Mouse (Mus musculus) midbrain, embryonic 10.5 days (tissue): ENCODE data around the gene Ulk1. TPM values are rescaled to one million over a fixed set of nuclear protein-coding genes. Genes with fewer than 3 reads are reported as not detected.
"Not testable (repeated sequence)": the region's sequence is repeated elsewhere in the genome, so short reads cannot be mapped to it uniquely, and the experiment has no call there.

ENCODE experiments used
- DNase-seq: peaks from one replicate; pipeline ENCODE4 v3.0.0-alpha.2; 2017; ENCODE audit warnings: low spot score
- H3K27ac ChIP-seq: fragments of 300-500 bp; sonication (generic); replicated peaks from 2 replicates; pipeline ENCODE4 v1.5.1; 2016; ENCODE audit warnings: mild to moderate bottlenecking
- H3K27me3 ChIP-seq: fragments of 300-500 bp; sonication (generic); 2 replicates; pipeline ENCODE4 v1.6.1; 2016; ENCODE audit warnings: low read depth, mild to moderate bottlenecking; ENCODE audit not compliant: poor library complexity, severe bottlenecking
- H3K36me3 ChIP-seq: fragments of 300-500 bp; sonication (generic); 2 replicates; pipeline ENCODE4 v1.6.1; 2016; ENCODE audit warnings: mild to moderate bottlenecking, moderate library complexity
- H3K4me1 ChIP-seq: fragments of 300-500 bp; sonication (generic); 2 replicates; pipeline ENCODE4 v1.6.1; 2016
- H3K4me3 ChIP-seq: fragments of 300-500 bp; sonication (generic); 2 replicates; pipeline ENCODE4 v1.5.1; 2016; ENCODE audit warnings: mild to moderate bottlenecking, moderate library complexity
- H3K9me3 ChIP-seq: fragments of 300-500 bp; sonication (generic); replicated peaks from 2 replicates; pipeline ENCODE4 v1.6.1; 2016; ENCODE audit warnings: mild to moderate bottlenecking
- WGBS: fragments of 180-500 bp; shearing (Covaris S2); methylation state at CpG from one replicate; pipeline ENCODE4 v1.1.7; 2016; 5-methylcytosine and 5-hydroxymethylcytosine counted together
- polyA plus RNA-seq: library from polyadenylated mRNA; unstranded; fragments of >200 nt; fragmentation: Nextera tagmentation; extraction: Ambion mirVana; gene quantifications from 2 replicates; pipeline ENCODE4 v1.2.1, GENCODE M21; 2016

Ulk1 gene
- 18.4 and 23.6 TPM in 2 replicates for polyA plus RNA-seq

DNA sequence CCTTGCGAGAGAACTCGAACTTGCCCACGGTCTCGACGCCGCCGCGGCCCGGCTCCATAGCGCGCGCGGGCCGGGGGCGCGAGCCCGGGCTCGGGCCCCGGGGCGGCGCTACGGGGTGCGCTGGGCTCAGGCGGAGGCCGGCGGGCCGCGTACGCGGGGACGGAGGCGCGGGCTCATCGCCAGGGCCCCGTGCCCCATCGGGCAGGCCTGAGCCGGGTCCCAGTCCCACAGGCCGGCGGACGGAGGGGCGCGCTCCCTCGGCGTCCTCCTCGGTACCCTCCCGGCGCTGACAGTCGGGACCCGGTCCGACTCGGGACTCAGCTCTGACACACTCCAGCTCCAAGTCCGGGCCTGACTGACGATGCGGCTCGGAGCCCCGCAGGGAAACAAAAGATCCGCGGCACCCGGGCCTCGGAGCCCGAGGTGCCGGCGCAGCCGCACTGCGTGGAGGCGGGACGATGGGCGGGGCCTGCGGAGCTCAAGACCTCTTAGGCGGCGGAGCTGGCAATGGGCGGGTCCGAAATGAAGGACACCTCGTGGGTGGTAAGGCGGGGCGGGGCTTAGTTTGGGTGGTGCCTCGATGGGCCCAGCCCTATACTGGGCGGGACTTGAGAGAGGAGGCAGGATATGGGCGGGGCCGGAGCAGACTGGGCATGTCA is at the start of gene Ulk1:
Gene Ulk1 (minus strand): TSS at position 431 of the 659 bp plus-strand sequence.
- no peaks in the 10 kb centered on the region for H3K9me3 ChIP-seq

DNA sequence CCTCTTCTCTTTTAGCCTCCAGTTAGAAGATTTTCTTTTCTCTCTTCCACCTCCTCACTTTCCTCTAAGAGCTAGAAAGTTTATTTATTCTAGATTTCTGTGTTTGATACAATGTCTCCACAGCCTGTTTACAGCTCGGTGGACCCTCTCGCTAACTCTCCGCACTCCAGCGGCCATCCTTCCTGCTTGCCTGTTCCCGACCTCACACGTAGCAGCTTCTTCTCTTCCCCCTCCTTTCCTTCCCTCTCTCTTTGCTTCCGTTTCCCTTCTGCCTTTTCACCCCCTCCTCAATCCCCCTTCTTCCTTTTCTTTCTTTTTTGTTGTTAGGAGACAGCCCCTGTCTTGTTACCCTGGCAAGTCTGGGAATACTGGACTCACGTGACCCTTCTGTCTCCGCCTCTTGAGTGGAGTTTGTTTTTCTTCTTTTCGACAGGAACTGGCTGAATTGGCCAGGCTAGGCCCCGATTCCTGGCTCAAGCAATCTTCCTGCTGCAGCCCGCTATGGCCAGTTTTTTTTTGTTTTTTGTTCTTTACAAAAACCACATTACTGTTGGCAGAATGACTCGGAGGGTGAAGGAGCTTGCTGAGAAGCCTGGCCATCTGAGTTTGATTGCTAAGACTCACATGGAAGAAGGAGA is 49.2 kb upstream of the Ulk1 start:
- peaks cover 3% of the 10 kb centered on the region; the same call in 1 of the 2 replicates for H3K4me1 ChIP-seq
- H3K27ac ChIP-seq: peak overlapping the region; percentile 67
- H3K27me3 ChIP-seq: no peaks in the 10 kb centered on the region
- no peak for DNase-seq
- peaks cover 92% of the 10 kb centered on the region for H3K36me3 ChIP-seq
- no peak overlapping the region; the same call in 1 of the 2 replicates for H3K4me3 ChIP-seq
- no peaks in the 10 kb centered on the region for H3K9me3 ChIP-seq
- WGBS: 57% methylated on average over 13 of the region's 13 CpGs

More for the DNA sequence above, at the start of gene Ulk1:
- H3K4me3 ChIP-seq: peak within 1 kb of the TSS; percentile 95
- peak within 1 kb of the TSS; percentile 97 for H3K27ac ChIP-seq
- H3K27me3 ChIP-seq: no peaks in the 10 kb centered on the region
- peak; percentile 99 for DNase-seq
- WGBS: under 1% methylated on average over 80 of the region's 80 CpGs
- peaks cover 31% of the 10 kb centered on the region for H3K36me3 ChIP-seq
- peaks cover 38% of the 10 kb centered on the region for H3K4me1 ChIP-seq

DNA sequence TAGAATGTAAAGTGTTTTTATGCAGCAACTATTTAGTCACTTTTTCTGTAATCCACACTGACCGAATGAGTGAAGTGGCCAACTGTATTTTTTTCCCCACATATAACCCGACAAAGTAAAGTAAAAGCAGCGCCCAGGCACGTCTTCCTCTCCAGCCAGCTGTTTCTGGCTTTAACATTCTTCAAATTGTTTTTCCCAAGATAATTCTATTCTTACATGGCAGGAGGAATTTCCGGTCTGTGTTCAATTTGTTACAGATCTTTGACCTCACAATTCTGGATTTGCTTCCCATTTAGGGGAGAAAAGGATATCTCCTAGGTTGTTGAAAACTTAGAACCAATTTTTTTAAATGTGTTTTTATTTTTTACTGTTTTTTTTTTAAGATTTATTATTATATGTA is 47.2 kb upstream of the Ulk1 start:
- DNase-seq: no peak
- H3K4me1 ChIP-seq: peaks cover 3% of the 10 kb centered on the region; the same call in 1 of the 2 replicates

GRCm38 (mm10) chr5:110852990-110853389 is 43.1 kb upstream of the Ulk1 start:
- H3K4me3 ChIP-seq: no peak overlapping the region
- no peaks in the 10 kb centered on the region for H3K9me3 ChIP-seq
- DNase-seq: no peak
- H3K36me3 ChIP-seq: peaks cover 92% of the 10 kb centered on the region
- WGBS: 82% methylated on average over 1 of the region's 1 CpGs
- H3K27me3 ChIP-seq: no peaks in the 10 kb centered on the region
- H3K4me1 ChIP-seq: no peaks in the 10 kb centered on the region
- H3K27ac ChIP-seq: no peak overlapping the region

More for the DNA sequence above, 47.2 kb upstream of the Ulk1 start:
- Histone ChIP-seq H3K27ac (no peak overlapping the region), H3K9me3 (no peaks in the 10 kb centered on the region), H3K4me3 (no peak overlapping the region), H3K27me3 (no peaks in the 10 kb centered on the region), H3K36me3 (peaks cover 91% of the 10 kb centered on the region)
- 87% methylated on average over 5 of the region's 5 CpGs for WGBS

DNA sequence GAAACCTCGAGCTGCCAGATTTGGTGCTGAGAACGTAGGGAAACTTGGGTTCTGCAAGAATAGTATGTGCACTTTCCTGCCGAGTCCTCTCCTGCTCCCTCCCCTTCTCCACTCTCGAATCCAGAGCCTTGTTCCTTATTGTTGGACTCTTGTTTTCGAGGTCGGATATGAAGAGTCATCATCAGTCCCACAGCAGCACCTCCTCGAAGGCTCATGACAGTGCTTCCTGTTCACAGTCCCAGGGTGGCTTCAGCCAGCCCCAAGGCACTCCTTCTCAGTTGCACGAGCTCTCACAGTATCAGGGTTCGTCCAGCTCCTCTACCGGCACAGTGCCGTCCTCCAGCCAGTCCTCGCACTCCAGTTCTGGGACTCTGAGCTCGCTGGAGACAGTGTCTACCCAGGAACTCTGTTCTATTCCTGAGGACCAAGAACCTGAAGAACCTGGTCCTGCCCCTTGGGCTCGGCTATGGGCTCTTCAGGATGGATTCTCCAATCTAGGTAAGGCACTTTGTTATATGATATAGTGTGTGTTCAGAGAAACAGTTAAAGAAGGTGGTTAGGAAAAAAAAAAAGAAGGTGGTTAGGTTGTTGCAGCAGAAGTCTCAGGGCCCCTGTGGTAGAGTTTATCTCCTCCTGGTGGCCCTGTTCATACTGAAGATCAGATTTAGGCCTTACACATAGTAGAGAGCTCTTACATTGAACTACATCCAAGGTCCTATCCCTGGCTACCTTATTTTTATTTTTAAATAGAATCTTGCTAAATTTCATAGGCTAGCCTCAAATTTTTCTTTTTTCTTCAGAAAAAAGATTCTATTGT is 31.4 kb upstream of the Ulk1 start:
- Histone ChIP-seq H3K4me1 (peaks cover 19% of the 10 kb centered on the region), H3K4me3 (peak overlapping the region; percentile 72), H3K9me3 (no peaks in the 10 kb centered on the region), H3K36me3 (peaks cover 53% of the 10 kb centered on the region), H3K27ac (0 out of 2 replicates have a peak overlapping the region, but pooled peaks have one; percentile 23), H3K27me3 (no peaks in the 10 kb centered on the region)
- 91% methylated on average over 14 of the region's 14 CpGs for WGBS
- DNase-seq: no peak

DNA sequence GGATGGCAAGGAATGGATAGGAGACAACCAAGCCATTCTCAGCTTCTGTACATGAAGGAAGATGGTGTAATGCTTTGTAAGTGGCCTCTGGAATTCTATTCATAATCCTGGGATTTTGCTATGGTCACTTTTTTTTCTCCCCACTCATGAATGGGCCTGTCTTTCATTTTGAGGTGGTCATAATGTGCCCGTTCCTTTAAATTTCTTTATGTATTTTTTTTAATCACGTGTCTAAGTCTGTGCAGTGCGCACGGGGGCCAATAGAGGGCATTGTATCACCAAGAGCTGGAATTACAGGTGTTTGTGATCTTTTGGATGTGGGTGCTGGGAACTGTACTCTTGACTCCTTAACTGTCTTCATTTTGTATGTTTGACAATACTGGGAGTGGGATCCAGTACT is 30.6 kb upstream of the Ulk1 start:
- DNase-seq: peak; percentile 35
- Histone ChIP-seq H3K27ac (peak overlapping the region; percentile 90), H3K27me3 (no peaks in the 10 kb centered on the region), H3K36me3 (peaks cover 45% of the 10 kb centered on the region), H3K9me3 (no peaks in the 10 kb centered on the region), H3K4me1 (peaks cover 19% of the 10 kb centered on the region), H3K4me3 (peak overlapping the region; percentile 72)
- WGBS: 7% methylated on average over 4 of the region's 4 CpGs

DNA sequence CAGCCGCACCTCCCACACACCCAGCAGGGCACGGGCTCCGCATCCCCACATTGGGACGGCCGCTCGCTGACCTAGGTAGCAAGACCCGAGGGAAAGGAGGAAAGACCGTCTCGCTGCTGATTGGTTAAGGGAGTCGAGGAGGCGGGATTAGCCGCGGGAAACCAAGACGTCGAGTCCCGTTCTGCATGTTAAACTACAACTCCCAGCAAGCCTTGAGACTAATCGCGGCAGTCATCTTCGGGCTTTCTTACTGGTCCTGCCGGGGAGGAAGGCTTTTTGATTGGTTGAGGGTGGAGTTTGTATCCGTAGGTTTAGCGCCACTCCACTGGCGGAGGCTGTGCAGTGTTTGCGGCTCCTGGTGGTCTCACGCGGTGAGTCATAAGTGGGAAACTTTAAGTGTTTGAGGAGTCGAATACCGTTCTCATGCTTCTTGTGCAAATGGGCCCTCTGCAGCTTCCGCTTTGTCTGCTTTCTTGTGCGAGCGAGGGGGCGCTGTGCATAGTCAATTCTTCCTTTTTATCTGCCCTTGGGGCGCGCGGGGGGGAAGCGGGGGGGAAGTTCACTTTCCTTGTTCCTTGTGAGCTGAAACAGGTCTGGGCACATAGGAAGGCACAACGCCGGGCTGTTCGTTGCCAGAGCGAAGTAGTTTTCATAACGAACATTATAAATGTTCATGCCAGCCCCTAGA is 29.9 kb upstream of the Ulk1 start, which contains the start of the genes Hscb and Chek2:
Gene Hscb (minus strand): TSS at position 100 of the 688 bp plus-strand sequence.
Gene Chek2 (plus strand): TSS at position 302 of the 688 bp plus-strand sequence.
- H3K27ac ChIP-seq: peak within 1 kb of the TSS; percentile 90
- no peaks in the 10 kb centered on the region for H3K27me3 ChIP-seq
- H3K36me3 ChIP-seq: peaks cover 39% of the 10 kb centered on the region
- peaks cover 19% of the 10 kb centered on the region for H3K4me1 ChIP-seq
- H3K4me3 ChIP-seq: peak within 1 kb of the TSS; percentile 72
- WGBS: under 1% methylated on average over 41 of the region's 41 CpGs
- DNase-seq: peak; percentile 97
- H3K9me3 ChIP-seq: no peaks in the 10 kb centered on the region

- peak overlapping the region; percentile 72 for H3K4me3 ChIP-seq
- no peaks in the 10 kb centered on the region for H3K9me3 ChIP-seq
- H3K4me1 ChIP-seq: peaks cover 19% of the 10 kb centered on the region
- no peak for DNase-seq
- H3K27me3 ChIP-seq: no peaks in the 10 kb centered on the region
- WGBS: 8% methylated on average over 28 of the region's 28 CpGs
- H3K36me3 ChIP-seq: peaks cover 32% of the 10 kb centered on the region
- H3K27ac ChIP-seq: peak overlapping the region; percentile 87
These were observed 29.3 kb upstream of the Ulk1 start for GRCm38 (mm10) chr5:110839038-110839677.

DNA sequence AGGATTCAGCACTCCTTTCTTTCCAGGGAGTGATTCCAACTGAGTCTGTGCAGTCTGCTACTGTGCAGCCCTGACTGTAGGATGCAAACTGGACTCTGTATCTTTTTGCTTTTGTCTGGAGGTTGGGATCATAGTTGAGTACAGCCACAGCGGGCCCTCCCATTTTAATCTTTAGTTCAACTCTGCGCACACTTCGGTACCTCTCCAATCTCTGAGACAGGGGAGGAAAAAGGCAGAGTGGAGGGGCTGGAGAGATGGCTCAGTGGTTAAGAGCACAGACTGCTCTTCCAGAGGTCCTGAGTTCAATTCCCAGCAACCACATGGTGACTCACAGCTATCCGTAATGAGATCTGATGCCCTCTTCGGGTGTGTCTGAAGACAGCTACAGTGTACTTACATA is 28.1 kb upstream of the Ulk1 start:
- 91% methylated on average over 5 of the region's 5 CpGs for WGBS
- Histone ChIP-seq H3K4me1 (peaks cover 19% of the 10 kb centered on the region), H3K36me3 (peaks cover 25% of the 10 kb centered on the region)
- H3K9me3 ChIP-seq, H3K27ac ChIP-seq, H3K27me3 ChIP-seq, DNase-seq, H3K4me3 ChIP-seq: not testable (repeated sequence)

- WGBS: 38% methylated on average over 3 of the region's 3 CpGs
- DNase-seq: peak; percentile 33
- H3K4me3 ChIP-seq: no peak overlapping the region
- peaks cover 5% of the 10 kb centered on the region; the same call in 1 of the 2 replicates for H3K36me3 ChIP-seq
- no peaks in the 10 kb centered on the region for H3K9me3 ChIP-seq
- H3K4me1 ChIP-seq: peaks cover 15% of the 10 kb centered on the region
- no peaks in the 10 kb centered on the region for H3K27me3 ChIP-seq
- no peak overlapping the region for H3K27ac ChIP-seq
These were observed 26.1 kb upstream of the Ulk1 start for GRCm38 (mm10) chr5:110835959-110836358.

DNA sequence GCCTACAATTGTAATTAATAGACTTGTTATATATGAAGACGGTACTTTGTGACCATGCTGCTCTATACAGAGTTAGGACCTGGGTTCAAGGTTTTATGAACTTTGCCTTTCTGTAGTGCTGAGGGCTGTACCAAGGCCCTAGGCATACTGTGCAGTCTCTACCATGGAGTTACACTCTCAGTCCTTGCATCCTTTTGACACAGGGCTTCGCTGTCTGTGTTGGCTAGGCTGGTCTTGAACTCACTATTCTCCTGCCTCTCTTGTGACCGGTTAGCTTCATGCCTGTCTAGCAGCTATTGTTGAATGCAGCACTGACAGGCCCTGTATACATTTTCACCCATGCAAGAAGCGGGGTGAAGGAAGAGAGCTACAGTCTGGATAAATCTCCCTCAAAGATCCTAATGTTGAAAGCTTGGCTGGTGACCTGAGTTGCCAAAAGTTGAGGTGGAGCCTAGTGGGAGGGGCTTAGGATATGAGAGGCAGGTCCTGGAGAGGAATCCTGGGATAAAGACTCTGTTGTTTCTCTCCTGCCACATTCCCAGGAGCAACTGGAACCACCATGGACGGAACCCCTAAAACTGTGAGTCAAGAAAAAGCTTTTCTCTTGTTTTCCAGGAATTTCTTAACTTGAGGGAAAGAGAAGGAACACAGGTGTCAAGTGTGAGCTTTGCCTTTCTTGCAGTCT is 21.3 kb upstream of the Ulk1 start:
- no peaks in the 10 kb centered on the region for H3K4me1 ChIP-seq
- H3K36me3 ChIP-seq: peaks cover 5% of the 10 kb centered on the region; the same call in 1 of the 2 replicates
- H3K27me3 ChIP-seq: no peaks in the 10 kb centered on the region
- no peak for DNase-seq
- WGBS: 88% methylated on average over 5 of the region's 5 CpGs
- H3K27ac ChIP-seq: no peak overlapping the region
- no peaks in the 10 kb centered on the region for H3K9me3 ChIP-seq
- H3K4me3 ChIP-seq: no peak overlapping the region
